Mouse (Mus musculus): ENCODE data around the gene Omt2b.

Omt2b gene

DNA sequence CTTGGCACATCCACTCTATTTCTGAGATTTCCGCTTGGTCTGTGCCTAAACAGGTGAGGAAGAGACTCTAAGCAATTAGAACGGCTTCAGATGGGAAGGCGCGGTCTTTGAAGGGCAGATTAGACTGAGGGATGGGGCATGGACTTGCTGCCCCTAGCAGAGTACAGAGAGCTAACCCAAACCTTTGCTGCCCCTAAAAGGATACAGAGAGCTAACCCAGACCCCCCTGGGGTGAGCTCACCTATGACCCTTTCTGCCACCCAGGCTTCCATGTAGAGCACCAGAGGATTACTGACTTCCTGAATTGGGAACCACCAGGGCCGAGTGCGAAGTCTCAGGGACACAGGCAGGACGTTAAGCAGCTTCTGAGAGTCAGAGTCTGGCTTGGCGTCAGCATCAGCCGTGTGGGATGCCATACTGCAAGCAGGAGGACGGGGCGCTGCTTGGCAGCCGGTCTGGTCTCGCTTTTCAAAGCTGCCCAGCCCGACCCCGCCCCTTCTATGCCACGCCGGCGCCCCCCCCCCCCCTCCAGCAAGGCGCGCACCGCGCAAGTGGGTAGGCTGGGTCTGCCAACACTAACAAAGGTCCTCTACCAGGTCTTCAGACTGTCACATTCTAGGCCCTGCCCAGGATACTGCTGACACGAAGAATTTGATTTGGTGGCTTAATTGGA lies 50.9 kb downstream of the Omt2b start, which contains the start of gene Ooep:
TSS of gene Ooep (minus strand) at position 613 of the 673 bp plus-strand sequence.
- in situ Hi-C loops (cut with MseI, MboI) = no loop called here
